Mouse (Mus musculus) limb, embryonic 15.5 days (tissue): ENCODE data around the gene Klhdc1. TPM values are rescaled to one million over a fixed set of nuclear protein-coding genes. Genes with fewer than 3 reads are reported as not detected.

Experiments used
- ATAC-seq: fragments of 200-750 bp; cut with Nextera tagmentation; 2 replicates; pipeline ENCODE4 v1.8.0; 2017; ENCODE audit warnings: low read depth, moderate TSS enrichment; ENCODE audit not compliant: insufficient number of reproducible peaks, low FRiP score, low TSS enrichment
- H3K27ac ChIP-seq: fragments of 300-500 bp; sonication (generic); 2 replicates; pipeline ENCODE4 v1.5.1; 2015; ENCODE audit warnings: moderate library complexity, mild to moderate bottlenecking, inconsistent platforms
- H3K27me3 ChIP-seq: fragments of 300-500 bp; sonication (generic); 2 replicates; pipeline ENCODE4 v1.6.1; 2015; ENCODE audit warnings: inconsistent platforms
- H3K36me3 ChIP-seq: fragments of 300-500 bp; sonication (generic); 2 replicates; pipeline ENCODE4 v1.6.1; 2015; ENCODE audit warnings: inconsistent platforms
- H3K4me1 ChIP-seq: fragments of 300-500 bp; sonication (generic); 2 replicates; pipeline ENCODE4 v1.6.1; 2015; ENCODE audit warnings: inconsistent platforms
- H3K4me2 ChIP-seq: fragments of 300-500 bp; sonication (generic); 2 replicates; pipeline ENCODE4 v1.6.1; 2015; ENCODE audit warnings: mild to moderate bottlenecking, inconsistent platforms
- H3K4me3 ChIP-seq: fragments of 300-500 bp; sonication (generic); 2 replicates; pipeline ENCODE4 v1.5.1; 2015; ENCODE audit warnings: mild to moderate bottlenecking, inconsistent platforms
- H3K9ac ChIP-seq: fragments of 300-500 bp; sonication (generic); 2 replicates; pipeline ENCODE4 v1.6.1; 2015; ENCODE audit warnings: inconsistent platforms
- H3K9me3 ChIP-seq: fragments of 300-500 bp; sonication (generic); 2 replicates; pipeline ENCODE4 v1.6.1; 2016; ENCODE audit warnings: inconsistent platforms
- WGBS: fragments of 180-500 bp; shearing (Covaris S2); methylation state at CpG from one replicate; pipeline ENCODE4 v1.1.7; 2015; 5-methylcytosine and 5-hydroxymethylcytosine counted together
- polyA plus RNA-seq: library from polyadenylated mRNA; unstranded; fragments of >200 nt; fragmentation: Nextera tagmentation; extraction: Ambion mirVana; gene quantifications from 2 replicates; pipeline ENCODE4 v1.2.1, GENCODE M21; 2015

Klhdc1 gene
- polyA plus RNA-seq, 1 experiment from 2014 or later: 10.6 TPM

DNA sequence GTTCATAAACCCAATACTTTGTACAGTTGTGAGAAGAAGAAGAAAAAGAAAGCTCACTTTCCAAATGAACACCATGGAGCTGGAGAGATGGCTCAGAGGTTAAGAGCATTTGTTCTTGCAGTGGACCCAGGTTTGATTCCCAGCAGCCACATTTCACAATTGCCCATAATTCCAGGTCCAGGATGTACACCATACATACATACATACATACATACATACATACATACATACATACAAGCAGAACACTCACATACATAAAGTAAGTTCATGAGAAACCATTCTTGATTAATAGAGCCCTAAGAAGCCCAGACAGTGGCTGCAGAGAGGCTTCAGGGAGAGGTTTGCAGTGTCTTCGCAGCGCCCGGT, 412 bp downstream of the Klhdc1 start:
- H3K9me3 ChIP-seq: no peaks in the 10 kb centered on the region
- no peaks in the 10 kb centered on the region; the same call in 1 of the 2 replicates for H3K4me1 ChIP-seq
- peak overlapping the region; percentile 91 for H3K27ac ChIP-seq
- WGBS: 0% methylated on average over 3 of the region's 3 CpGs
- peak overlapping the region; percentile 73 for H3K4me3 ChIP-seq
- H3K9ac ChIP-seq: peak overlapping the region; percentile 78
- H3K36me3 ChIP-seq: no peaks in the 10 kb centered on the region
- no peaks in the 10 kb centered on the region for H3K27me3 ChIP-seq
- no peak for ATAC-seq
- peak overlapping the region; percentile 62 for H3K4me2 ChIP-seq

GRCm38 (mm10) chr12:69241771-69242431, 925 bp downstream of the Klhdc1 start:
- H3K36me3 ChIP-seq: no peaks in the 10 kb centered on the region
- peak overlapping the region; percentile 78 for H3K9ac ChIP-seq
- H3K4me2 ChIP-seq: peak overlapping the region; percentile 62
- H3K4me1 ChIP-seq: no peaks in the 10 kb centered on the region; the same call in 1 of the 2 replicates
- ATAC-seq: peak; percentile 83
- H3K9me3 ChIP-seq: no peaks in the 10 kb centered on the region
- H3K27me3 ChIP-seq: no peaks in the 10 kb centered on the region
- peak overlapping the region; percentile 73 for H3K4me3 ChIP-seq
- H3K27ac ChIP-seq: peak overlapping the region; percentile 91
- under 1% methylated on average over 60 of the region's 64 CpGs for WGBS

DNA sequence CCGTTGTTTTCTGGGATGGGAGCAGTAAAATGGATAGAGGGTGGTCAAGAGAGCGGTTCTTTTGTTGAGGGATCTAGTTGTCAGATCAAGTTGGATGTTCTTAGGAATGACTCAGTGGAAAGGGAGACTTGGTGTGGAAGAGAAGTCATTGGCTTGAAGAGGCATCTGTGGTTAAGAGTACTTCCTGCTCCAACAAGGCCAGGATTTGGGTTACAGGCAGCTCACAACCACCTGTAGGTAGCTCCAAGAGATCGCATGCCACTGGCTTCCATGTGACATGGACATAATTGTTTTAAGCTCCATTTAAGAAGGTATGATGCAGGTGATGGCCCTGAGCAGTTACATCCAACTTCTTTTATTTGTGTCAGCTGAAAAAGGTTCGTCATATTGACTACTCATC, 8.8 kb downstream of the Klhdc1 start:
- Histone ChIP-seq H3K27me3 (no peaks in the 10 kb centered on the region), H3K9ac (no peak overlapping the region), H3K36me3 (no peaks in the 10 kb centered on the region), H3K4me2 (no peak overlapping the region), H3K9me3 (no peaks in the 10 kb centered on the region), H3K27ac (no peak overlapping the region), H3K4me1 (no peaks in the 10 kb centered on the region), H3K4me3 (no peak overlapping the region)
- 82% methylated on average over 4 of the region's 4 CpGs for WGBS
- no peak for ATAC-seq

DNA sequence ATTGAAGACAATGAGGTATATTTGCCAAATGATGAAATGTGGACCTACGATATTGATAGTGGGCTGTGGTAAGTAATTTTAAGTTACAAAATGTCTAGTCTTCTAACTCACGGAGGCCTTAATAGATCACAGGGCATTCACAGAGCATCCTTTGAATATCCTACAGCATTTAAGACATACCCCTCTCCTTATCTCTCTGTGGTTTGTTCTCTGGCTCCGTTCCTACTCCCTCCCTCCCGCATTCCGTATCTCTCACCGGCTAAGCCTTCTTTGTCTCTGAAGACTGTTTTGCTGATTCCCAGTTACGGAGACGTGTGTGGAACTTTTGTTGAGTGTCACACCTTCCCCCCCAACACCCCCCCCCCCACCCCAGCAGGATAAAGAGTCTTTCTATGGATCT, 9.8 kb downstream of the Klhdc1 start:
- Histone ChIP-seq H3K4me1 (no peaks in the 10 kb centered on the region), H3K4me3 (no peak overlapping the region), H3K4me2 (no peak overlapping the region), H3K36me3 (no peaks in the 10 kb centered on the region), H3K27me3 (no peaks in the 10 kb centered on the region), H3K27ac (no peak overlapping the region), H3K9ac (no peak overlapping the region), H3K9me3 (no peaks in the 10 kb centered on the region)
- ATAC-seq: no peak
- 87% methylated on average over 8 of the region's 8 CpGs for WGBS

GRCm38 (mm10) chr12:69253806-69254205, 12.8 kb downstream of the Klhdc1 start:
- Histone ChIP-seq H3K4me2 (no peak overlapping the region), H3K27ac (no peak overlapping the region), H3K4me1 (no peaks in the 10 kb centered on the region), H3K4me3 (no peak overlapping the region), H3K9me3 (no peaks in the 10 kb centered on the region), H3K9ac (no peak overlapping the region), H3K36me3 (no peaks in the 10 kb centered on the region), H3K27me3 (no peaks in the 10 kb centered on the region)
- 83% methylated on average over 1 of the region's 1 CpGs for WGBS
- no peak for ATAC-seq

- no peak overlapping the region for H3K27ac ChIP-seq
- H3K36me3 ChIP-seq: no peaks in the 10 kb centered on the region
- no peak overlapping the region for H3K9ac ChIP-seq
- no peaks in the 10 kb centered on the region for H3K9me3 ChIP-seq
- ATAC-seq: no peak
- H3K4me3 ChIP-seq: no peak overlapping the region
- WGBS: 80% methylated on average over 11 of the region's 11 CpGs
- no peaks in the 10 kb centered on the region for H3K27me3 ChIP-seq
- no peak overlapping the region for H3K4me2 ChIP-seq
- no peaks in the 10 kb centered on the region for H3K4me1 ChIP-seq
These were observed 16.9 kb downstream of the Klhdc1 start for GRCm38 (mm10) chr12:69257836-69258235.

DNA sequence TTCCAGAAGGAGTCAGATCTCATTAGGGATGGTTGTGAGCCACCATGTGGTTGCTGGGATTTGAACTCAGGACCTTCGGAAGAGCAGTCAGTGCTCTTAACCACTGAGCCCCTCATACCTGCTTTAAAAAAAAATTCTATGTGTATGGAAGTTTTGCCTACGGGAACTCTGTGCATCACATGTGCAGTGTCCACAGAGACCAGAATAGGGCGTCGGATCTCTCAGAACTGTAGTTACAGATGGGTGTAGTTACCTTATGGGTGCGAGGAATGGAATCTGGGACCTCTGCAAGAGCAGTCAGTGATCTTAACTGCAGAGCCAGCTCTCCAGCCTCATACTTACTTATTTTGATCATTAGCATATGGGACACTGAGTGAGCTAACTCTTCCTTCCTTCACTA, 21.3 kb downstream of the Klhdc1 start:
- Histone ChIP-seq H3K9ac (no peak overlapping the region), H3K4me1 (no peaks in the 10 kb centered on the region), H3K9me3 (no peaks in the 10 kb centered on the region), H3K4me2 (no peak overlapping the region), H3K27me3 (no peaks in the 10 kb centered on the region), H3K4me3 (no peak overlapping the region), H3K27ac (no peak overlapping the region), H3K36me3 (no peaks in the 10 kb centered on the region)
- 86% methylated on average over 5 of the region's 5 CpGs for WGBS
- ATAC-seq: no peak

GRCm38 (mm10) chr12:69265031-69265430, 24.1 kb downstream of the Klhdc1 start:
- Histone ChIP-seq H3K27me3 (no peaks in the 10 kb centered on the region), H3K4me2 (no peak overlapping the region), H3K4me1 (no peaks in the 10 kb centered on the region), H3K9ac (no peak overlapping the region), H3K9me3 (no peaks in the 10 kb centered on the region), H3K4me3 (no peak overlapping the region), H3K27ac (no peak overlapping the region), H3K36me3 (no peaks in the 10 kb centered on the region)
- WGBS: 80% methylated on average over 3 of the region's 3 CpGs
- no peak for ATAC-seq

DNA sequence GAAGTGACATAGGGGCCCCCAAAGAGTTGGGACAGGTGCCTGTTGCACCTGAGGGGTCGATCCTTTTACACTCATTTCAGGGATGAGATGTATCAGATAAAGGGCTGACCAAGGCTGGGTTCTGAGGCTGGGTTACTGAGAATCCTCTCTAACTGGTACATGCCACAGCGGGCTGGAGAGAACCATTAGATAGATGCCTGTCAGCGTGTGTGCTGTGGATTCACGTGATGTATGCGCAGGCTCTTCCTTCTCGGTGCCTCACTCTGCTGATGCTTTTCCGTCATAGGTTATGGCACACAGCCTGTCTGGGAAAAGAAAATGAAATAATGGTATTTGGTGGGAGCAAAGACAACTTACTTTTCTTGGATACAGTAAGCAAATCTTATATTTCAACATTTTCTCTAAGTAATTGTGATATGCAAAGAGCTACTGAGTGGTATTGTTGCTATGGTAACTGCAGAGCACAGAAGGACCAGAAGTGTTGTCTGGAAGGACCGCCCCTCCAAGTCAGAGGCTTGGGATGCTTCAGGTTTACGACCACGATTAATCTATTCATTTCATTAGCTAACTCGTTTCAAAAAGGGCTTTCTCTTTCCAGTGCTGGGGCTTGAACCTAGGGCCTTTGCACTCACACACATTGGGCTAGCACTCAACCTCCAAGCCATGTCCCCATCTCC, 27.1 kb downstream of the Klhdc1 start:
- WGBS: 79% methylated on average over 11 of the region's 11 CpGs

GRCm38 (mm10) chr12:69268956-69269355, 28.0 kb downstream of the Klhdc1 start:
- H3K27ac ChIP-seq: no peak overlapping the region
- H3K27me3 ChIP-seq: no peaks in the 10 kb centered on the region
- H3K9me3 ChIP-seq: no peaks in the 10 kb centered on the region
- no peaks in the 10 kb centered on the region for H3K4me1 ChIP-seq
- H3K4me2 ChIP-seq: no peak overlapping the region
- WGBS: 68% methylated on average over 2 of the region's 2 CpGs
- no peaks in the 10 kb centered on the region for H3K36me3 ChIP-seq
- H3K9ac ChIP-seq: no peak overlapping the region
- ATAC-seq: no peak
- H3K4me3 ChIP-seq: no peak overlapping the region

More for the DNA sequence above, 27.1 kb downstream of the Klhdc1 start:
- Histone ChIP-seq H3K9me3 (no peaks in the 10 kb centered on the region), H3K4me2 (no peak overlapping the region), H3K9ac (no peak overlapping the region), H3K36me3 (no peaks in the 10 kb centered on the region), H3K27me3 (no peaks in the 10 kb centered on the region), H3K4me1 (no peaks in the 10 kb centered on the region), H3K27ac (no peak overlapping the region), H3K4me3 (no peak overlapping the region)
- ATAC-seq: no peak

DNA sequence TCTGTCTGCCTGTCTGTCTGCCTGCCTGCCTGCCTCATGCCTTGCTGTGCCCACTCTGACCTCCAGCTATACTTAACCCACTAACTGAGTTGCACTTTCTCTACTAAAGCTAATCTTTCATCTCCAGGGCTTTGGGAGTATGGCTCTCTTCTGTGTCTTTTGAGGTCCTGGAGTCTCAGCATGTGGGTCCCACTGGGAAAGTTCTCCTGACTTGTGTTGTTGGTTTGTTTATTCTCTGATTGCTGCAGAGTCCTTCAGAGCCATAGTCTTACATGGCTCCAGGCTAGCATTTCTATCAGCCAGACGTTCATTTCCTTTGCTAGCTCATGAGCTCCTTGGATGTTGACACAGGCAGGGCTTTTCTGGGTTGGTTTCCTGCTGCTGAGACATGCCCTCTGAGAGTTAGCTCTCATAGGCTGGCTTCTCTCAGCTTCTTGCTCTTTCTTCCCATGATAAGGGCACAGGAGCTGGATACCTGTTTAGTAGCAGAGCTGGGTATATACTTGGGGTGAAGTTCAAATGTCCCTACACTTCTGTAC, 39.0 kb downstream of the Klhdc1 start:
- no peak for ATAC-seq
- Histone ChIP-seq H3K4me1 (no peaks in the 10 kb centered on the region), H3K4me2 (no peak overlapping the region), H3K27ac (peak overlapping the region; percentile 5; the same call in 1 of the 2 replicates), H3K27me3 (no peaks in the 10 kb centered on the region), H3K9me3 (no peaks in the 10 kb centered on the region), H3K36me3 (no peaks in the 10 kb centered on the region), H3K9ac (no peak overlapping the region), H3K4me3 (no peak overlapping the region)
- WGBS: 32% methylated on average over 1 of the region's 1 CpGs

- Histone ChIP-seq H3K27ac (no peak overlapping the region), H3K4me3 (no peak overlapping the region), H3K9ac (no peak overlapping the region), H3K4me2 (no peak overlapping the region), H3K27me3 (no peaks in the 10 kb centered on the region), H3K4me1 (no peaks in the 10 kb centered on the region), H3K36me3 (no peaks in the 10 kb centered on the region), H3K9me3 (no peaks in the 10 kb centered on the region)
- ATAC-seq: no peak
- 96% methylated on average over 3 of the region's 3 CpGs for WGBS
These were observed 39.9 kb downstream of the Klhdc1 start for GRCm38 (mm10) chr12:69280915-69281314.
